Mouse (Mus musculus): ENCODE measurements around the gene Zbtb7b. TPM values are rescaled to one million over a fixed set of nuclear protein-coding genes. Genes with fewer than 3 reads are reported as not detected.
A peak's percentile ranks its signal among the peaks of the same experiment; 100 is the strongest.

Zbtb7b gene
- total RNA-seq, 2 experiments from 2014 or later, result 12.4 to 13.2 TPM

GRCm38 (mm10) chr3:89395419-89395805 is 836 bp upstream of the Zbtb7b start:
- no peak for DNase-seq (ENCODE audit: extremely low spot score in 1 of 2, low spot score in 2 of 2)
- intact Hi-C loops (cut with DNase I), result loop anchor here (2.0 kb wide), 1 partner anchor 15 kb away; the partner anchor contains the start of gene Flad1
- peak overlapping the region; percentile 49 for H3K4me3 ChIP-seq
- H3K27ac ChIP-seq, result peak overlapping the region; percentile 85; the same call in 1 of the 2 replicates
- no peak for TF ChIP-seq CTCF (IDR thresholded peaks at IDR 0.05)

- Histone ChIP-seq H3K4me3 (peak overlapping the region; percentile 49), H3K27ac (peak overlapping the region; percentile 85)
- peak in 1 of 2 experiments; percentile 57 for DNase-seq (ENCODE audit: extremely low spot score in 1 of 2, low spot score in 2 of 2)
- no peak for TF ChIP-seq CTCF (IDR thresholded peaks at IDR 0.05)
- intact Hi-C loops (cut with DNase I), result loop anchor here (2.0 kb wide), 1 partner anchor 16 kb away; the partner anchor contains the start of gene Flad1
Measured at GRCm38 (mm10) chr3:89394894-89395256, 299 bp upstream of the Zbtb7b start.

- intact Hi-C loops (cut with DNase I), result loop anchor here (2.0 kb wide), 1 partner anchor 17 kb away; the partner anchor contains the start of gene Flad1
- TF ChIP-seq CTCF (IDR thresholded peaks at IDR 0.05), result no peak
Measured at GRCm38 (mm10) chr3:89393605-89394004, 971 bp downstream of the Zbtb7b start.

GRCm38 (mm10) chr3:89392871-89393311 is 1.7 kb downstream of the Zbtb7b start:
- H3K27ac ChIP-seq, result peak overlapping the region; percentile 89
- no peak for TF ChIP-seq CTCF (IDR thresholded peaks at IDR 0.05)
- intact Hi-C loops (cut with DNase I), result no loop called here
- H3K4me3 ChIP-seq, result peak overlapping the region; percentile 64
- DNase-seq (ENCODE audit: extremely low spot score in 1 of 2, low spot score in 2 of 2), result no peak

More at GRCm38 (mm10) chr3:89393605-89394004, 971 bp downstream of the Zbtb7b start:
- peak; percentile 93 to 94 for DNase-seq (ENCODE audit: extremely low spot score in 1 of 2, low spot score in 2 of 2)
- H3K4me3 ChIP-seq, result peak overlapping the region; percentile 49
- H3K27ac ChIP-seq, result peak overlapping the region; percentile 85

GRCm38 (mm10) chr3:89391663-89392511 is 2.7 kb downstream of the Zbtb7b start:
- peak overlapping the region; percentile 64 for H3K4me3 ChIP-seq
- no peak for TF ChIP-seq CTCF (IDR thresholded peaks at IDR 0.05)
- no peak for DNase-seq (ENCODE audit: extremely low spot score in 1 of 2, low spot score in 2 of 2)
- intact Hi-C loops (cut with DNase I), result no loop called here
- peak overlapping the region; percentile 89 for H3K27ac ChIP-seq

- no peak for DNase-seq (ENCODE audit: extremely low spot score in 1 of 2, low spot score in 2 of 2)
- no peak for TF ChIP-seq CTCF (IDR thresholded peaks at IDR 0.05)
- H3K27ac ChIP-seq, result peak overlapping the region; percentile 89
- intact Hi-C loops (cut with DNase I), result no loop called here
- peak overlapping the region; percentile 64 for H3K4me3 ChIP-seq
Measured at GRCm38 (mm10) chr3:89390699-89391662, 3.6 kb downstream of the Zbtb7b start.

GRCm38 (mm10) chr3:89390111-89390515 is 4.5 kb downstream of the Zbtb7b start:
- intact Hi-C loops (cut with DNase I), result no loop called here
- peak overlapping the region; percentile 89 for H3K27ac ChIP-seq

GRCm38 (mm10) chr3:89388901-89389740 is 5.5 kb downstream of the Zbtb7b start:
- TF ChIP-seq CTCF (IDR thresholded peaks at IDR 0.05), result no peak; the same call in 1 of the 2 replicates
- no peak overlapping the region for H3K4me3 ChIP-seq
- intact Hi-C loops (cut with DNase I), result no loop called here
- no peak for DNase-seq (ENCODE audit: extremely low spot score in 1 of 2, low spot score in 2 of 2)
- H3K27ac ChIP-seq, result peak overlapping the region; percentile 89; the same call in 1 of the 2 replicates

More at GRCm38 (mm10) chr3:89390111-89390515, 4.5 kb downstream of the Zbtb7b start:
- DNase-seq (ENCODE audit: extremely low spot score in 1 of 2, low spot score in 2 of 2), result no peak
- no peak for TF ChIP-seq CTCF (IDR thresholded peaks at IDR 0.05)
- H3K4me3 ChIP-seq, result no peak overlapping the region

GRCm38 (mm10) chr3:89388134-89388881 is 6.3 kb downstream of the Zbtb7b start:
- TF ChIP-seq CTCF (IDR thresholded peaks at IDR 0.05), result no peak
- H3K27ac ChIP-seq, result peak overlapping the region; percentile 40; the same call in 1 of the 2 replicates
- intact Hi-C loops (cut with DNase I), result no loop called here
- DNase-seq (ENCODE audit: extremely low spot score in 1 of 2, low spot score in 2 of 2), result peak in 1 of 2 experiments; percentile 54
- no peak overlapping the region for H3K4me3 ChIP-seq

GRCm38 (mm10) chr3:89387632-89388031 is 6.9 kb downstream of the Zbtb7b start:
- H3K4me3 ChIP-seq, result no peak overlapping the region
- DNase-seq (ENCODE audit: extremely low spot score in 1 of 2, low spot score in 2 of 2), result no peak
- intact Hi-C loops (cut with DNase I), result no loop called here
- H3K27ac ChIP-seq, result no peak overlapping the region
- no peak for TF ChIP-seq CTCF (IDR thresholded peaks at IDR 0.05)

Measured in left cerebral cortex, adult 2 months (tissue).